ENCODE assay signal across 11 mouse cellular contexts in the genomic region with DNA sequence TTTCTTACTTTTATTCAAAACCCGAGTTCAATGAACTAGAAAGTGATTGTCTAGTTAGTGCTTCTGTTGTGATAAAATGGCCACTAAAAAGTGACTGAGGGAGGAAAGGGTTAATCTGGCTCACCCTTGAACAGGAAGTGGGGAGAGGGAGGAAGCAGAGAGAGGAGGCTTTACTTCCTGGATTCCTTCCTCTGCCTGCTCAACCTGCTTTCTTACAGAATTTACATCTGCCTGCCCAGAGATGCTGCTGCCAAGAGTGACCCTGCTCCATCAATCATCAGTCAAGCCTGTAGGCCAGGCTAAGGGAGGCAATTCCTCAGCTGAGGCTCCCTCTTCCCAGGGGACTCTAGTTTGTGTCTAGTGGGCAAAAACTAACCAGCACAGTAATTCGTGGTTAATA.
DNase-seq lines count a peak whose midpoint lies in the region; ATAC-seq lines count a peak whose summit lies in the region.
"Had no signal": no experiment of that assay in that cellular context is flagged by ENCODE, and none has a peak within 500 bp of the region (broad histone marks: within the 10 kb centered on the region; RNA-seq: fewer than 3 reads in every experiment).

No protein-coding gene starts in this region.

- peak; percentile 81 for DNase-seq in heart, adult 11 months
- DNase-seq in heart, postnatal 25 days (ENCODE audit: low spot score), result no peak
- peak; percentile 69 for DNase-seq in 416B (ENCODE audit: low read depth)
- peak; percentile 2 for DNase-seq in embryo, embryonic 10.5 days (ENCODE audit: low spot score)
- DNase-seq in urinary bladder, adult 2 months (ENCODE audit: low spot score), result no peak
- DNase-seq in right cerebral cortex, adult 18-20 months, result no peak
- DNase-seq: heart, adult 2 months; layer of hippocampus, postnatal 36 days; right cerebral cortex, postnatal 14 days had no signal

- peak; percentile 62 for ATAC-seq in megakaryocyte, adult 5-6 weeks (ENCODE audit: poor library complexity, severe bottlenecking)
- ATAC-seq in monocyte, adult 5-6 weeks (replicated peaks; ENCODE audit: insufficient number of reproducible peaks, low FRiP score, low TSS enrichment, poor library complexity, severe bottlenecking), result no peak

- intact Hi-C loops in heart, postnatal 25 days (cut with DNase I), result loop anchor here (10.0 kb wide), 1 partner anchor 279 kb away; no protein-coding TSS in a partner anchor

Comparison
In these comparisons a context has a peak if more than half of its experiments do, and no peak if none do; other contexts are left out.
1. DNase-seq: peak in heart, adult 11 months (single experiment), 416B (single experiment) and embryo, embryonic 10.5 days (single experiment); none in heart, postnatal 25 days (single experiment), urinary bladder, adult 2 months (single experiment) and right cerebral cortex, adult 18-20 months (single experiment).